In the genomic region with DNA sequence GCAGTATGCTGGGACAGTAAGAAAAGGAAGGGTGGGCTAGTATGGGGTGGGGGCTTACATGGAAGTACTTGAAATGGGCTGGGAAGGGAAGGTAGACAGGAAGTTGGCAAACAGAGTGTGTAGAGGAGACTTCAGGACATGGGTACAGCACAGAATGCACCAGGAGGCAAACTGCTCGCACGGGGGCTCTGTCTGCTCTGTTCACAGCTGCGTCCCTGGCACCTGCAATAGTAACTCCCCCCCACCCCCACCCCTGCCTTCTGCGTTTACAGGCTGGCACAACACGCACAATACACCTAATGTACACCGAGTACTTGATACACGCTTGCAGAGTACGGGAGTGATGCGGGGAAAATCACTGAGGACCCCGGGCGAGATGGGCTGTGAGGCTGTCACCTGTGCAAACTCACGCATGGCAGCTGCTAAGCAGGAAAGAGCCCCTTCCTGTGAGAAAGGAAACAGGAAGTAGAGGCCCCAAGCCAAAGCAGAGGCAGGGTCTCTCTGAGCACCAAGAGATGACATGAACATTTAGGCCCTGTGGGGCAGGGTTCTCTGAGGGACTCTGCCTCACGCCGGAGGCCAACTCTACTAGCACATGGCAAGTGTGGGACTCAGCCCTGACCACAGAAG, we compare ENCODE assay signal across 9 mouse cellular contexts. TPM values are rescaled to one million over a fixed set of nuclear protein-coding genes. Genes with fewer than 3 reads are reported as not detected.
DNase-seq lines count a peak whose midpoint lies in the region; ATAC-seq and TF ChIP-seq lines count a peak whose summit lies in the region.
"Had no signal": no experiment of that assay in that cellular context is flagged by ENCODE, and none has a peak within 500 bp of the region (broad histone marks: within the 10 kb centered on the region; RNA-seq: fewer than 3 reads in every experiment).

No protein-coding gene starts in this region.

- no peak overlapping the region for H3K4me2 ChIP-seq in embryonic facial prominence, embryonic 11.5 days (ENCODE audit: low read depth, low read length)
- no peak overlapping the region for H3K4me2 ChIP-seq in intestine, postnatal 0 days (replicated peaks; ENCODE audit: low read depth)
- no peak overlapping the region for H3K4me2 ChIP-seq in stomach, embryonic 16.5 days (ENCODE audit: low read depth, low read length)

- no peak overlapping the region for H3K9ac ChIP-seq in embryonic facial prominence, embryonic 11.5 days (replicated peaks; ENCODE audit: low read length)
- no peak overlapping the region for H3K9ac ChIP-seq in intestine, postnatal 0 days (ENCODE audit: low read depth, low read length)
- no peak overlapping the region for H3K9ac ChIP-seq in stomach, embryonic 16.5 days (ENCODE audit: low read length)

- no peak for TF ChIP-seq CTCF in layer of hippocampus, adult 2 months (conservative IDR thresholded peaks at IDR 0.05)
- TF ChIP-seq CTCF in intestine, postnatal 0 days (IDR thresholded peaks at IDR 0.05; ENCODE audit: low read depth) = no peak

- no peak overlapping the region for H3K4me3 ChIP-seq in layer of hippocampus, adult 2 months
- no peak overlapping the region for H3K4me3 ChIP-seq in embryonic facial prominence, embryonic 11.5 days (ENCODE audit: low read depth, low read length)
- no peak overlapping the region for H3K4me3 ChIP-seq in intestine, postnatal 0 days (ENCODE audit: low read depth, low read length)
- H3K4me3 ChIP-seq in stomach, embryonic 16.5 days (replicated peaks; ENCODE audit: low read length) = no peak overlapping the region

- no peak for DNase-seq in layer of hippocampus, adult 2 months (ENCODE audit: low spot score in 2 of 2)
- DNase-seq in layer of hippocampus, postnatal 36 days = no peak
- DNase-seq in embryonic facial prominence, embryonic 11.5 days (ENCODE audit: low spot score) = no peak
- no peak for DNase-seq in gastrocnemius, postnatal 4 days (ENCODE audit: low spot score in 2 of 2)
- DNase-seq in urinary bladder, postnatal 14 days (ENCODE audit: low spot score) = no peak
- DNase-seq: right cerebral cortex, postnatal 4 days had no signal

- H3K27ac ChIP-seq in layer of hippocampus, adult 2 months = peak overlapping the region; percentile 98
- peak overlapping the region; percentile 28; the same call in 1 of the 2 replicates for H3K27ac ChIP-seq in embryonic facial prominence, embryonic 11.5 days (replicated peaks; ENCODE audit: low read depth, low read length)
- H3K27ac ChIP-seq in intestine, postnatal 0 days (ENCODE audit: low read depth, low read length) = peak overlapping the region; percentile 57
- peak overlapping the region; percentile 59 for H3K27ac ChIP-seq in stomach, embryonic 16.5 days (ENCODE audit: low read length)

- H3K36me3 ChIP-seq in embryonic facial prominence, embryonic 11.5 days (replicated peaks; ENCODE audit: control insufficient read depth, insufficient read depth, low read depth, low read length) = no peaks in the 10 kb centered on the region
- no peaks in the 10 kb centered on the region; the same call in 1 of the 2 replicates for H3K36me3 ChIP-seq in intestine, postnatal 0 days (ENCODE audit: control insufficient read depth, insufficient read depth)
- no peaks in the 10 kb centered on the region for H3K36me3 ChIP-seq in stomach, embryonic 16.5 days (ENCODE audit: control insufficient read depth, insufficient read depth, low read length)

- no peaks in the 10 kb centered on the region for H3K4me1 ChIP-seq in embryonic facial prominence, embryonic 11.5 days (ENCODE audit: control insufficient read depth, insufficient read depth, low read length)
- H3K4me1 ChIP-seq in intestine, postnatal 0 days (replicated peaks; ENCODE audit: control insufficient read depth, insufficient read depth, low read length) = no peaks in the 10 kb centered on the region
- no peaks in the 10 kb centered on the region for H3K4me1 ChIP-seq in stomach, embryonic 16.5 days (ENCODE audit: control insufficient read depth, insufficient read depth, low read length)

- no peak for ATAC-seq in embryonic facial prominence, embryonic 11.5 days (replicated peaks; ENCODE audit: insufficient number of reproducible peaks, low FRiP score, low TSS enrichment, low read depth)
- no peak for ATAC-seq in intestine, postnatal 0 days
- no peak for ATAC-seq in stomach, embryonic 16.5 days (ENCODE audit: insufficient read depth, low FRiP score)
- ATAC-seq in megakaryocyte-erythroid progenitor cell, adult 5-6 weeks (replicated peaks; ENCODE audit: low FRiP score, low TSS enrichment, poor library complexity, severe bottlenecking) = no peak

- no peaks in the 10 kb centered on the region for H3K9me3 ChIP-seq in embryonic facial prominence, embryonic 11.5 days (replicated peaks; ENCODE audit: control insufficient read depth, low read length)
- no peaks in the 10 kb centered on the region for H3K9me3 ChIP-seq in intestine, postnatal 0 days (ENCODE audit: control insufficient read depth)
- no peaks in the 10 kb centered on the region for H3K9me3 ChIP-seq in stomach, embryonic 16.5 days (replicated peaks; ENCODE audit: control insufficient read depth, low read length)

- WGBS in embryonic facial prominence, embryonic 11.5 days = 84% methylated on average over 14 of the region's 14 CpGs
- WGBS in intestine, postnatal 0 days = 82% methylated on average over 14 of the region's 14 CpGs
- WGBS in stomach, embryonic 16.5 days = 74% methylated on average over 14 of the region's 14 CpGs

- H3K27me3 ChIP-seq in embryonic facial prominence, embryonic 11.5 days (ENCODE audit: control insufficient read depth, insufficient read depth, low read length) = no peaks in the 10 kb centered on the region
- no peaks in the 10 kb centered on the region for H3K27me3 ChIP-seq in intestine, postnatal 0 days (replicated peaks; ENCODE audit: control insufficient read depth, insufficient read depth, low read length)
- no peaks in the 10 kb centered on the region for H3K27me3 ChIP-seq in stomach, embryonic 16.5 days (ENCODE audit: control insufficient read depth, insufficient read depth, low read length)

RNA-seq across cellular contexts. Expression of gene Pitpnm2, which starts 34.9 kb away (rescaled TPM):
- 100 to 1,000 TPM; 379 to 394 TPM for total RNA-seq in layer of hippocampus, adult 2 months (2021)
- 100 to 1,000 TPM; 281 to 377 TPM for total RNA-seq in layer of hippocampus, postnatal 36 days (2021)
- polyA plus RNA-seq in embryonic facial prominence, embryonic 11.5 days (2014; fragmentation: Nextera tagmentation; extraction: Ambion mirVana) = 3.4 and 3.5 TPM in 2 replicates
- polyA plus RNA-seq in intestine, postnatal 0 days (2015; fragmentation: Nextera tagmentation; extraction: Ambion mirVana) = 1.5 and 1.9 TPM in 2 replicates
- polyA plus RNA-seq in stomach, embryonic 16.5 days (2015; fragmentation: Nextera tagmentation; extraction: Ambion mirVana) = 2.4 and 2.6 TPM in 2 replicates
- total RNA-seq in gastrocnemius, postnatal 4 days (2021) = 10 to 100 TPM; 24.7 to 28.9 TPM
- total RNA-seq in megakaryocyte-erythroid progenitor cell, adult 5-6 weeks (2014; fragmentation: Nextera tagmentation) = 23.7 and 33.3 TPM in 2 replicates
- 6.5 and 10.9 TPM in 2 replicates for total RNA-seq in megakaryocyte-erythroid progenitor cell, adult 5-6 weeks (2017)

Comparison
In these comparisons a context has a peak if more than half of its experiments do, and no peak if none do; other contexts are left out.
1. H3K27ac ChIP-seq: peak in every context shown above with its lines; median percentile 98 in layer of hippocampus, adult 2 months; 59 in stomach, embryonic 16.5 days; 57 in intestine, postnatal 0 days; 28 in embryonic facial prominence, embryonic 11.5 days.
2. RNA of gene Pitpnm2, which starts 34.9 kb away (total RNA-seq): 379 to 394 TPM in layer of hippocampus, adult 2 months and 281 to 377 TPM in layer of hippocampus, postnatal 36 days; 6.5 to 33.3 TPM in megakaryocyte-erythroid progenitor cell, adult 5-6 weeks and 24.7 to 28.9 TPM in gastrocnemius, postnatal 4 days; every median in the first group is over 4 times any median in the second.